Mouse (Mus musculus): ENCODE results near the gene Sesn2.

- TF ChIP-seq POLR2A (IDR thresholded peaks at IDR 0.05; ENCODE audit: extremely low read depth, insufficient read depth, low read length) = peak; percentile 91
- no peak for TF ChIP-seq CTCF (IDR thresholded peaks at IDR 0.05; ENCODE audit: extremely low read depth, insufficient read depth, low read length)
Measured at GRCm38 (mm10) chr4:132532981-132533916, 22.9 kb upstream of the Sesn2 start, which contains the start of gene Atpif1.

Measured in cortical plate, adult 2 months (tissue).